Mouse (Mus musculus): ENCODE measurements around the gene Adamts1. TPM values are rescaled to one million over a fixed set of nuclear protein-coding genes. Genes with fewer than 3 reads are reported as not detected.

Adamts1 gene
- polyA plus RNA-seq, 1 experiment from 2014 or later, result 14.7 TPM

GRCm38 (mm10) chr16:85747589-85748360, 55.1 kb downstream of the Adamts1 start:
- no peaks in the 10 kb centered on the region for H3K36me3 ChIP-seq (ENCODE audit: control insufficient read depth, insufficient read depth, low read length)
- no peaks in the 10 kb centered on the region for H3K9me3 ChIP-seq (ENCODE audit: control insufficient read depth, low read length)
- no peak overlapping the region for H3K27ac ChIP-seq (ENCODE audit: low read depth, low read length)
- WGBS, result 40% methylated on average over 16 of the region's 16 CpGs
- no peak overlapping the region for H3K4me3 ChIP-seq (ENCODE audit: low read length)
- peaks cover 3% of the 10 kb centered on the region; the same call in 1 of the 2 replicates for H3K4me1 ChIP-seq (ENCODE audit: control insufficient read depth, insufficient read depth, low read depth, low read length)
- H3K27me3 ChIP-seq (replicated peaks; ENCODE audit: control insufficient read depth, insufficient read depth, low read length), result no peaks in the 10 kb centered on the region
- no peak overlapping the region for H3K9ac ChIP-seq (ENCODE audit: low read depth, low read length)
- peak overlapping the region; percentile 37 for H3K4me2 ChIP-seq (ENCODE audit: low read length)
- ATAC-seq, result peak; percentile 97

GRCm38 (mm10) chr16:85746386-85746785, 56.5 kb downstream of the Adamts1 start:
- H3K9me3 ChIP-seq (ENCODE audit: control insufficient read depth, low read length), result no peaks in the 10 kb centered on the region
- H3K27ac ChIP-seq (ENCODE audit: low read depth, low read length), result no peak overlapping the region
- no peak overlapping the region for H3K9ac ChIP-seq (ENCODE audit: low read depth, low read length)
- no peaks in the 10 kb centered on the region for H3K27me3 ChIP-seq (replicated peaks; ENCODE audit: control insufficient read depth, insufficient read depth, low read length)
- H3K4me3 ChIP-seq (ENCODE audit: low read length), result no peak overlapping the region
- H3K36me3 ChIP-seq (ENCODE audit: control insufficient read depth, insufficient read depth, low read length), result no peaks in the 10 kb centered on the region
- no peak overlapping the region for H3K4me2 ChIP-seq (ENCODE audit: low read length)
- 74% methylated on average over 3 of the region's 3 CpGs for WGBS
- H3K4me1 ChIP-seq (ENCODE audit: control insufficient read depth, insufficient read depth, low read depth, low read length), result peaks cover 3% of the 10 kb centered on the region; the same call in 1 of the 2 replicates
- ATAC-seq, result no peak

Other genes with a start within 250 kb of the Adamts1 start
- gene Cyyr1, start 249.7 kb downstream of the Adamts1 start, polyA plus RNA-seq (2015; fragmentation: Nextera tagmentation; extraction: Ambion mirVana), result 2.7 and 3.0 TPM in 2 replicates
- gene Adamts5, start 98.7 kb upstream of the Adamts1 start, polyA plus RNA-seq (2015; fragmentation: Nextera tagmentation; extraction: Ambion mirVana), result 4.4 and 4.5 TPM in 2 replicates

Measured in hindbrain, embryonic 16.5 days (tissue).